Mouse (Mus musculus) ES-Bruce4 (cell line): ENCODE results near the gene Ccdc190. TPM values are rescaled to one million over a fixed set of nuclear protein-coding genes. Genes with fewer than 3 reads are reported as not detected.

Experiments used
- H3K27ac ChIP-seq: 2 replicates; pipeline ENCODE4 v1.5.1; 2012; ENCODE audit warnings: low read length, inconsistent platforms; ENCODE audit not compliant: insufficient read depth
- H3K27me3 ChIP-seq: 2 replicates; pipeline ENCODE4 v1.6.1; 2012; ENCODE audit warnings: mild to moderate bottlenecking, low read length, inconsistent platforms; ENCODE audit not compliant: control insufficient read depth, poor library complexity, insufficient read depth, severe bottlenecking
- H3K36me3 ChIP-seq: 2 replicates; pipeline ENCODE4 v1.6.1; 2012; ENCODE audit warnings: inconsistent platforms, mild to moderate bottlenecking, low read length, moderate library complexity; ENCODE audit not compliant: control insufficient read depth, poor library complexity, insufficient read depth, severe bottlenecking
- H3K4me1 ChIP-seq: one replicate; pipeline ENCODE4 v1.8.1; 2011; ENCODE audit warnings: low read length; ENCODE audit not compliant: control insufficient read depth, insufficient read depth
- H3K4me3 ChIP-seq: 2 replicates; pipeline ENCODE4 v1.5.1; 2011; ENCODE audit warnings: low read depth, mild to moderate bottlenecking, low read length
- H3K9ac ChIP-seq: 2 replicates; pipeline ENCODE4 v1.6.1; 2012; ENCODE audit warnings: low read depth, mild to moderate bottlenecking, inconsistent platforms; ENCODE audit not compliant: poor library complexity, severe bottlenecking
- H3K9me3 ChIP-seq: replicated peaks from 2 replicates; pipeline ENCODE4 v1.6.1; 2012; ENCODE audit warnings: mild to moderate bottlenecking, low read length, inconsistent platforms; ENCODE audit not compliant: control insufficient read depth, poor library complexity, insufficient read depth, severe bottlenecking
- CTCF ChIP-seq: IDR thresholded peaks from one replicate; pipeline ENCODE4 v1.8.1; 2011; ENCODE audit warnings: low read depth, low read length
- EP300 ChIP-seq: IDR thresholded peaks from 2 replicates; pipeline ENCODE4 v1.6.1; 2011; ENCODE audit warnings: low read depth, low read length; ENCODE audit not compliant: insufficient read depth
- POLR2A ChIP-seq: IDR thresholded peaks from one replicate; pipeline ENCODE4 v1.8.1; 2011; ENCODE audit warnings: low read length; ENCODE audit not compliant: insufficient read depth
- polyA plus RNA-seq: library from polyadenylated mRNA; stranded (reverse); fragments of >200 nt; gene quantifications from 2 replicates; pipeline ENCODE4 v1.2.4, GENCODE M21; 2011; ENCODE audit warnings: low read depth; ENCODE audit not compliant: missing spikeins, insufficient read depth, insufficient read length

Gene Ccdc190
- polyA plus RNA-seq, 1 experiment = not detected

DNA sequence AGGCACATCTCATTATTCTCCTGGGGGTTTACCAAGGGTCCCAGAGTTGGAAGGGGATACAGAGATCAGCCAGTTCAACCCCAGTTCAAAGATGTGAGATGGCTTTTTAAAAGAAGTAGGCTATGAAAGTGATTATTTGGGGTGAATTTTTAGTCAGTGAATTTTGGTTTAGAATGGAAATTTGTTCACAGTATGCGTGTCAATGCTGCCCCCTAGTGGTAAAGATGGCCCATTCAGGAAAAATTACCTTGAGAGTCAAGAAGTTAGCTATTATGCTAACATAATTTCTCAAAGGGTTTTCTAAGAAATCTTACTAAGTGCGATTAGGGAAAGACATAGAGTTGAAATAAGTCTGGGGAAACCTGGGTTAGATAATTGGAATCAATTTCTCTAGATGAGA, 10.9 kb downstream of the Ccdc190 start:
- no peak for TF ChIP-seq POLR2A
- peak; percentile 22 for TF ChIP-seq CTCF
- Histone ChIP-seq H3K9me3 (no peaks in the 10 kb centered on the region), H3K9ac (no peak overlapping the region), H3K27ac (no peak overlapping the region), H3K36me3 (no peaks in the 10 kb centered on the region), H3K4me1 (no peaks in the 10 kb centered on the region), H3K27me3 (no peaks in the 10 kb centered on the region), H3K4me3 (no peak overlapping the region)

DNA sequence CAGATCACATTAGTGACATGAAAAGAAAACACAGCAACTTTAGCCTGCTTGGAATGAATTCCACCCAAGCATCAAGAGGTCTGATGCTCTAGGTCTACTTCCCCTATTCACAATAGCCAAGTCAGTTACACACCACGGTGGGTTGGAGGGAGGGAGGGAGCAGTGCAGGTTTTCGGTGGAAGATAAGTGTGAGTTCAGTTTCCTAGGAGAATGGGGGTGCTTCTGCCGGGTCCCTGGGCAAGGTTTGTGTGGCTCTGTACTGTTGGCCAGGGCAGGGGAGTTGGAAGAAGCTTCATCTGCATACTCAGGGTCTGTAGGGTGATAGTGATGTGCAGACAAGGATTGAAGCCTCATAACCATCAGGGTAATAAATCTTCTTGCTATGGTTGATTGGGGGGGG, 17.6 kb downstream of the Ccdc190 start:
- Histone ChIP-seq H3K27ac (no peak overlapping the region), H3K9me3 (no peaks in the 10 kb centered on the region), H3K4me3 (no peak overlapping the region), H3K36me3 (no peaks in the 10 kb centered on the region), H3K27me3 (no peaks in the 10 kb centered on the region), H3K4me1 (no peaks in the 10 kb centered on the region), H3K9ac (no peak overlapping the region)
- TF ChIP-seq CTCF (no peak), POLR2A (no peak), EP300 (no peak)

DNA sequence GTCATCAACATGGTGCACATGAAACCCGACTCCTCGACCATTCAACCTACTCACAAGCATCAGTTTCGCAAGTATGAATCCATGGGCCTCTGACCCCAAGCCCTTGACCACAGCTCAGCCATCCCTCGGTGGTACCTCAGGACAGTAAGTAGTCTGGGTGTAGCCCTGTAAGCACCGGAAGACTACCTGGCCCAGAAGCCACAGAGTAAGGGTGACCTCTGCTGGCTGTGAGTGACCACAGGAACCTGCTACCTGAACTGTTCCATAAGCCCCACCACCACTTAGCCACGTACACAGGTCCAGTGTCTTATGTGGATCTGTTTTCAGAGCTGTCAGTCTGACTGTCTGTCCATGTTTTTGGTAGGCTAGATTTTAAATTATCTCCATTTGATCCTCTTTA, 19.2 kb downstream of the Ccdc190 start:
- H3K9ac ChIP-seq = no peak overlapping the region
- no peaks in the 10 kb centered on the region for H3K9me3 ChIP-seq
- H3K27me3 ChIP-seq = no peaks in the 10 kb centered on the region
- H3K27ac ChIP-seq = no peak overlapping the region
- H3K4me3 ChIP-seq = no peak overlapping the region
- TF ChIP-seq POLR2A = no peak
- no peak for TF ChIP-seq EP300
- TF ChIP-seq CTCF = peak; percentile 48
- H3K36me3 ChIP-seq = no peaks in the 10 kb centered on the region
- H3K4me1 ChIP-seq = no peaks in the 10 kb centered on the region

DNA sequence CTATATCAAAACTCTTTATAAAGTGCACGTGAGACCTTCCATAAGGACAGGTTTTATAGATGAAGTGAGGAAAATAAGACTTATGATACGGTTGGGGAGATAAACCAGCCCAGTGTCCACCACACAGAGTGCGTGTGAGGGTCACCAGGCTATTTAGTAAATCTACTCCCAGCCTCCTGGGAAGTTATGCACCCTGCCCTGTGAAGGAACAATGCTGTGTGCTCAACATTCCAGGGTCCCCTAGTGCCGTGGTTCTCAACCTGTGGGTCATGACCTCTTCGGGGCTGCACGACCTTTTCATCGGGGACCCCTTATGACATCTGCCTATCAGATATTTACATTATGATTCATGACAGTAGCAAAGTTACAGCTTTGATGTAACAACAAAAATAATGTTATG, 19.8 kb downstream of the Ccdc190 start:
- no peaks in the 10 kb centered on the region for H3K4me1 ChIP-seq
- H3K9me3 ChIP-seq = no peaks in the 10 kb centered on the region
- H3K9ac ChIP-seq = no peak overlapping the region
- no peak overlapping the region for H3K27ac ChIP-seq
- no peak for TF ChIP-seq EP300
- H3K4me3 ChIP-seq = no peak overlapping the region
- H3K27me3 ChIP-seq = no peaks in the 10 kb centered on the region
- H3K36me3 ChIP-seq = no peaks in the 10 kb centered on the region

DNA sequence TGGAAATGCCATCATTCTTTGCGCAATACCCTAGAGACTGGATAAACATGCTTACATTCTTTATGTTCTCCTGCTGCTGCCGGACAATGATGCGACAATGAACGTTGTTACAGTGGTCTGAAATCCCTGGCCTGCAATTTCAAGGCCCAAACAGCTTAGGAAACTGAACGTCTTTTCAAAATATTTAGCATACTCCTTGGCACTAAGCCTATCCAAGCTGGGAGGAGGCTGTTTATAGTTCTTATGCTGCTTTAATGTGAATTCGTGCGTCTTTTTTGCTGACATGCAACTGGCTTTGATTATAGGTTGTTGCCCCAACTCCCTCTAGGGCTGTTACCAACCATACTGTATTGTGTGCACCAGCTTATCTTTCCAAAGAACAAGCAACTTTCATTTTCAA, 20.4 kb downstream of the Ccdc190 start:
- H3K4me1 ChIP-seq = no peaks in the 10 kb centered on the region
- no peaks in the 10 kb centered on the region for H3K36me3 ChIP-seq
- TF ChIP-seq EP300 = no peak
- TF ChIP-seq CTCF = no peak
- TF ChIP-seq POLR2A = no peak
- no peaks in the 10 kb centered on the region for H3K27me3 ChIP-seq
- H3K9me3 ChIP-seq = no peaks in the 10 kb centered on the region
- H3K4me3 ChIP-seq = no peak overlapping the region
- H3K9ac ChIP-seq = no peak overlapping the region
- H3K27ac ChIP-seq = no peak overlapping the region

DNA sequence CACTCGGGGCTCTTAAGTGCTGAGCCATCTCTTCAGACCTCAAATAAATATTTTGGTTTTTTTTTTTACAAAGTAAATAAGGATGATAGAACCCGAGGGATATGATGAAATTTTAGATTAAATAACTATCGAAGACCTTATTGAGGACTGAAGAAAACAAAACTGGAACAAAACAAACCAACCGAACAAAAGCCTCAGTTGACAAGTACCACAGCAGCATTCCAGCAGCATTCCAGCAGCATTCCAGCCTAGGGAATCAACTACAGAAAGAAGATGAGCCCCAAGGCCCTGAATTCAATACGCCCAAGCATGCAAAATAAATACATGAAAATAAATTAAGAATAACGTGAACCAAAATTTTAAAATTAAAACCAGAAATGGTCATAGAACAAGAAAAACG, 21.5 kb downstream of the Ccdc190 start:
- Histone ChIP-seq H3K27me3 (no peaks in the 10 kb centered on the region), H3K27ac (no peak overlapping the region), H3K4me1 (no peaks in the 10 kb centered on the region), H3K9ac (no peak overlapping the region), H3K9me3 (no peaks in the 10 kb centered on the region), H3K36me3 (no peaks in the 10 kb centered on the region), H3K4me3 (no peak overlapping the region)
- no peak for TF ChIP-seq POLR2A
